Mouse (Mus musculus): ENCODE data around the gene Sgca. TPM values are rescaled to one million over a fixed set of nuclear protein-coding genes. Genes with fewer than 3 reads are reported as not detected.
"Not testable (repeated sequence)": the region's sequence is repeated elsewhere in the genome, so short reads cannot be mapped to it uniquely, and the experiment has no call there.

The Sgca gene
- total and polyA plus RNA-seq, 2 experiments from 2014 or later, result 62.2 to 313 TPM

DNA sequence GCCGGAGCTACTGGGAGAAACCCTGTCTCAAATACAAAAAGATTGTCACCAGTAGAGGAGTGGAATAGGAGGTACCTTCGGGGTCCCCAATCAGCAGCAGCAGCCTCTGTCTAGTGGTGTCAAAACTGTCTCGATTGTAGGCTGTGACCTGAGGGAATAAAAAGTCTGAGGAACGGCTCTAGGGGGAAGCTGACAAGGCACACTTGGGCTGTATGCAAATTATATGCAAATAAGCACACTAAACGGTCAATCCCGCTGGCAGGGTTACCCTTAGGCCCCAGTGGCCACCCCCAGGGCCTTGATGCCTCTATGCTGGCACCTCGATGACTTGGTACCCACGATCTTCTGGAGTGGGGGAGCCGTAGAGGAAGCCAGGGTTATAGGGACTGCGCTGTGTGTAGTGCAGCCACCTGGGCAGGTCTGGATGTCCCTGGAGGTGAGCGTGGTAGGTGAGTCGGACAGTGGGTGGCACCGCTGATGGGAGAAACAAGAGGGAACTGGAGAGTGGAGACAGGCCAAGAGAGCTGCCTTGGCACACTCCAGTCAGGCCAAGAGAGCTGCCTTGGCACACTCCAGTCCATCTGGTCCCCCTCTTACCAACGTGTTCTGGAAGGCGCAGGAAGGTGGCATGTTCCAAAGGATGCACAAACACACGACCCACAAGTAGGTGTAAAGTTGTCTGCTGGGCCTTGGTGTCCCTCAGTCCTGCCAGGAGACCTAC lies 4.1 kb downstream of the Sgca start:
- DNase-seq (ENCODE audit: low spot score), result no peak
- H3K4me2 ChIP-seq (ENCODE audit: low read depth, low read length), result peak overlapping the region; percentile 64
- ATAC-seq (ENCODE audit: insufficient read depth, low read depth), result no peak
- H3K27me3 ChIP-seq (ENCODE audit: control insufficient read depth, insufficient read depth, low read length), result no peaks in the 10 kb centered on the region
- 64% methylated on average over 16 of the region's 16 CpGs for WGBS
- TF ChIP-seq EP300 (IDR thresholded peaks at IDR 0.05; ENCODE audit: low read depth), result no peak
- TF ChIP-seq CTCF (IDR thresholded peaks at IDR 0.05; ENCODE audit: low read depth), result no peak
- no peaks in the 10 kb centered on the region for H3K9me3 ChIP-seq (replicated peaks; ENCODE audit: control insufficient read depth, low read length)
- peaks cover 21% of the 10 kb centered on the region; the same call in 1 of the 2 replicates for H3K4me1 ChIP-seq (ENCODE audit: control insufficient read depth, insufficient read depth)
- H3K27ac ChIP-seq (ENCODE audit: low read depth), result peak overlapping the region; percentile 87; the same call in 1 of the 2 replicates
- no peaks in the 10 kb centered on the region for H3K36me3 ChIP-seq (replicated peaks; ENCODE audit: control insufficient read depth, insufficient read depth, low read length)
- 0 out of 2 replicates have a peak overlapping the region, but pooled peaks have one; percentile 41 for H3K9ac ChIP-seq (replicated peaks; ENCODE audit: low read depth, low read length)
- H3K4me3 ChIP-seq (ENCODE audit: low read depth, low read length), result peak overlapping the region; percentile 42; the same call in 1 of the 2 replicates

DNA sequence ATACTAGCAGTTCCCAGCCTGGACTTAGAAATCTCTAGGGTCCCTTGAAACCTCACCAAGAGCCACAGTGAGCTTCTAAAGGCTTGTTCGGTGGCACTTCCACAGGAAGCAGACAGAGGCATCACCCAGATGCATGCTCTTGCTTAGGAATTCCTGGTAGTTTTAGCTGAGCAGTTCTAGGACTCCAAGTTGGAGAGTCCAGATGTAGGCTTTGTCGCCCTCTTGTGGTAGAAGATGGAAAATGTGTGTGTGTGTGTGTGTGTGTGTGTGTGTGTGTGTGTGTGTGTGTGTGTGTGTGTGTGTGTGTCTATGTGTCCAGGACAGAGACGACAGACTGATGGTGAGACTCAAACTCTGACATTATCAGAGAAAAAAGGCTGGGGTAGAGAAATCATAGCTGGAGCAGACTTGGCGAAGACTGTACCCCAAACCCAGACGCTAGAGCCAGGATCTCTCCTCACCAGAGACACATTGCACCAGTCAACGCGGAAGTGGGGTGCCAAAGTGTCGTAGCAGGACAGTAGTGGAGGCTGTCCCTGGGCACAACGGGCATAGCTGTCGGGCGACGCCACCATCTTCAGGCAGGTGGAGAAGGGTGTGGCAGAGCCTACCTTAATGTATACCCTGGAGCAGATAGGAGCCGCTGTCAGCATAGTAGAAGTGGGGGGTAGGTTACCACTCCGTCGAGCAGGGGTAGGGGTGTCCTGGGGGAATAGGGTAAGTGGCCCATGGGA lies 5.8 kb downstream of the Sgca start:
- Histone ChIP-seq H3K27me3 (ENCODE audit: control insufficient read depth, insufficient read depth, low read length) (no peaks in the 10 kb centered on the region), H3K4me3 (ENCODE audit: low read depth, low read length) (no peak overlapping the region), H3K36me3 (replicated peaks; ENCODE audit: control insufficient read depth, insufficient read depth, low read length) (no peaks in the 10 kb centered on the region), H3K4me2 (ENCODE audit: low read depth, low read length) (no peak overlapping the region), H3K27ac (ENCODE audit: low read depth) (no peak overlapping the region), H3K9ac (replicated peaks; ENCODE audit: low read depth, low read length) (no peak overlapping the region), H3K9me3 (replicated peaks; ENCODE audit: control insufficient read depth, low read length) (no peaks in the 10 kb centered on the region), H3K4me1 (ENCODE audit: control insufficient read depth, insufficient read depth) (0 out of 2 replicates have a peak, but pooled peaks cover 14% of the 10 kb centered on the region)
- WGBS, result 62% methylated on average over 15 of the region's 15 CpGs
- DNase-seq (ENCODE audit: low spot score) (no peak), ATAC-seq (ENCODE audit: insufficient read depth, low read depth) (no peak)
- TF ChIP-seq CTCF (IDR thresholded peaks at IDR 0.05; ENCODE audit: low read depth), result peak; percentile 93
- TF ChIP-seq EP300 (IDR thresholded peaks at IDR 0.05; ENCODE audit: low read depth), result no peak

DNA sequence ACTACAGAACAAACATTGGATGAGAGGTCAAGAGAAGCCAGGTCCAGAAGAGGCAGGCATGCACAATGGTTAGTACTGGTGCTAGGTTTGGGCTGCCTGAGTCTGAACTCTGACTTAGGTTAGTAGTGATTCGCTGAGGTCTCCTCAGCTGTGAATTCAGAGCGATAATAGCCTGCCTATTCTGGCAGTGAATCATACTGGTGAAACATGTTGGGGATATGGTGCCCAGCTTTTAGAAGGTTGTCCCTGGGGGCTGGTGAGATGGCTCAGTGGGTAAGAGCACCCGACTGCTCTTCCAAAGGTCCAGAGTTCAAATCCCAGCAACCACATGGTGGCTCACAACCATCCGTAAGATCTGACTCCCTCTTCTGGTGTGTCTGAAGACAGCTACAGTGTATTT lies 6.4 kb downstream of the Sgca start:
- ATAC-seq (ENCODE audit: insufficient read depth, low read depth); H3K36me3 ChIP-seq (replicated peaks; ENCODE audit: control insufficient read depth, insufficient read depth, low read length); H3K9ac ChIP-seq (replicated peaks; ENCODE audit: low read depth, low read length); H3K27ac ChIP-seq (ENCODE audit: low read depth); DNase-seq (ENCODE audit: low spot score); H3K4me1 ChIP-seq (ENCODE audit: control insufficient read depth, insufficient read depth); H3K9me3 ChIP-seq (replicated peaks; ENCODE audit: control insufficient read depth, low read length); H3K27me3 ChIP-seq (ENCODE audit: control insufficient read depth, insufficient read depth, low read length); H3K4me2 ChIP-seq (ENCODE audit: low read depth, low read length); H3K4me3 ChIP-seq (ENCODE audit: low read depth, low read length): not testable (repeated sequence)
- 86% methylated on average over 4 of the region's 4 CpGs for WGBS

DNA sequence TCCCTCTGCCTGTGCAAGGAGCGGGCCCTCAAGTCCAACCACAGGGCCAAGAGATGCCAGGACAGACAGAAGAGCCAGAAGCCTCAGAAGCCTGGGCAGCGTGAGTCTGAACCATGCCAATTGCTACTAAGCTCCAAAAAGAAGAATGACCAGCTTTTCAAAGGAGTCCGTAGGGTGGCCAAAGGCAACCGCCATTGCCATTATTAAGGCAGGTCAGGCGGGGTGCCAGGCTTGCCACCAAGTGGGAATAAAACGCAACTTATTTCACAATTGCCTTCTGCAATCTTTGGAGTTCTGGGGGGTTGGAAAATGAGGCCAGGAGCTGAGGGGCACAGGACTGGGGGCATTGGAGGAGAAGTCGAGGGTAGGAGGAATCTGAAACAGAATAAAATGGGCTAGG lies 7.9 kb downstream of the Sgca start:
- H3K27me3 ChIP-seq (ENCODE audit: control insufficient read depth, insufficient read depth, low read length), result no peaks in the 10 kb centered on the region
- H3K4me1 ChIP-seq (ENCODE audit: control insufficient read depth, insufficient read depth), result no peaks in the 10 kb centered on the region
- no peak for TF ChIP-seq EP300 (IDR thresholded peaks at IDR 0.05; ENCODE audit: low read depth)
- no peak for TF ChIP-seq CTCF (IDR thresholded peaks at IDR 0.05; ENCODE audit: low read depth)
- no peak overlapping the region for H3K27ac ChIP-seq (ENCODE audit: low read depth)
- ATAC-seq (ENCODE audit: insufficient read depth, low read depth) (no peak), DNase-seq (ENCODE audit: low spot score) (no peak)
- H3K9ac ChIP-seq (replicated peaks; ENCODE audit: low read depth, low read length), result no peak overlapping the region
- no peaks in the 10 kb centered on the region for H3K9me3 ChIP-seq (replicated peaks; ENCODE audit: control insufficient read depth, low read length)
- 78% methylated on average over 7 of the region's 7 CpGs for WGBS
- H3K4me3 ChIP-seq (ENCODE audit: low read depth, low read length), result no peak overlapping the region
- no peaks in the 10 kb centered on the region for H3K36me3 ChIP-seq (replicated peaks; ENCODE audit: control insufficient read depth, insufficient read depth, low read length)
- no peak overlapping the region for H3K4me2 ChIP-seq (ENCODE audit: low read depth, low read length)

DNA sequence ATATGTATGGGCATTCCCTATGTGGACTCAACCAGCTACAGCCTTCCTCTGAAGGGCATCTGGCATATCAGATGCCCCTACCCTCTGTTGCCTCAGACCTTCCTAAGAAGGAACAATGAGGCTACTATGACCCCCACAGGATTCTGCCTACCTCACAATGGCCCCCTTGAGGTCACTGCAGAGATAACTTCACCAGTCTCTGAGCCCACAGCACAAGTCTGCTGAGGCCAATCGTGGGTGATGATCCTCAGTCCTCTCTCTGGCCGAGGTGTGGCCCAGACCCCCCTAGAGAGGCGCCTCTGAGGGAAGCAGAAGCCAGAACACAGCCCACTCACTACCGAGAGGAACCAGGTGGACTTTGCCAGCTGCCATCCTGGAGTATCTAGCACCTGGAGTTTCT lies 8.7 kb downstream of the Sgca start, which contains the start of gene Hils1:
Hils1 (plus strand) TSS at position 175 of the 400 bp plus-strand sequence.
- H3K9ac ChIP-seq (replicated peaks; ENCODE audit: low read depth, low read length), result no peak within 1 kb of the TSS
- no peaks in the 10 kb centered on the region for H3K36me3 ChIP-seq (replicated peaks; ENCODE audit: control insufficient read depth, insufficient read depth, low read length)
- no peaks in the 10 kb centered on the region for H3K27me3 ChIP-seq (ENCODE audit: control insufficient read depth, insufficient read depth, low read length)
- no peak for DNase-seq (ENCODE audit: low spot score)
- H3K4me3 ChIP-seq (ENCODE audit: low read depth, low read length), result no peak within 1 kb of the TSS
- H3K27ac ChIP-seq (ENCODE audit: low read depth), result no peak within 1 kb of the TSS
- H3K4me2 ChIP-seq (ENCODE audit: low read depth, low read length), result no peak within 1 kb of the TSS
- no peaks in the 10 kb centered on the region for H3K4me1 ChIP-seq (ENCODE audit: control insufficient read depth, insufficient read depth)
- WGBS, result 35% methylated on average over 4 of the region's 4 CpGs
- H3K9me3 ChIP-seq (replicated peaks; ENCODE audit: control insufficient read depth, low read length), result no peaks in the 10 kb centered on the region
- ATAC-seq (ENCODE audit: insufficient read depth, low read depth), result no peak
- TF ChIP-seq EP300 (IDR thresholded peaks at IDR 0.05; ENCODE audit: low read depth), result no peak
- no peak for TF ChIP-seq CTCF (IDR thresholded peaks at IDR 0.05; ENCODE audit: low read depth)

Data from heart, postnatal 0 days (tissue).